Mouse (Mus musculus) adrenal gland, postnatal 36 days (tissue): ENCODE measurements around the gene Rnf20. TPM values are rescaled to one million over a fixed set of nuclear protein-coding genes. Genes with fewer than 3 reads are reported as not detected.
A peak's percentile ranks its signal among the peaks of the same experiment; 100 is the strongest.
"Not testable (repeated sequence)": the region's sequence is repeated elsewhere in the genome, so short reads cannot be mapped to it uniquely, and the experiment has no call there.

Experiments
- DNase-seq, 2 experiments: peaks; one replicate each; pipeline ENCODE4 v3.0.0; 2021; ENCODE audit warnings: mixed read lengths in 1 of 2
- long read RNA-seq, 2 experiments: library from polyadenylated mRNA; stranded (forward); transcript quantifications; one replicate each; pipeline ENCODE4 v2.0.0; 2021; ENCODE audit warnings: borderline sequencing depth in 2 of 2
- total RNA-seq, 2 experiments: library from RNA; stranded (reverse); gene quantifications; 2 replicates each; pipeline ENCODE4 v1.2.3; 2021

Rnf20 gene
- 10 to 100 TPM; 53.7 to 54.4 TPM for total RNA-seq
- long read RNA-seq, experiment 1, full-length matches to known transcripts, result 15 of 28 reads
- long read RNA-seq, experiment 1, partial matches to known transcripts, result 9 of 28 reads
- long read RNA-seq, experiment 1, other reads (novel, unspliced or antisense), result 4 of 28 reads
- long read RNA-seq, experiment 2, full-length matches to known transcripts, result 3 of 4 reads
- long read RNA-seq, experiment 2, partial matches to known transcripts, result 1 of 4 reads
- long read RNA-seq, experiment 2, other reads (novel, unspliced or antisense), result 0 of 4 reads

DNA sequence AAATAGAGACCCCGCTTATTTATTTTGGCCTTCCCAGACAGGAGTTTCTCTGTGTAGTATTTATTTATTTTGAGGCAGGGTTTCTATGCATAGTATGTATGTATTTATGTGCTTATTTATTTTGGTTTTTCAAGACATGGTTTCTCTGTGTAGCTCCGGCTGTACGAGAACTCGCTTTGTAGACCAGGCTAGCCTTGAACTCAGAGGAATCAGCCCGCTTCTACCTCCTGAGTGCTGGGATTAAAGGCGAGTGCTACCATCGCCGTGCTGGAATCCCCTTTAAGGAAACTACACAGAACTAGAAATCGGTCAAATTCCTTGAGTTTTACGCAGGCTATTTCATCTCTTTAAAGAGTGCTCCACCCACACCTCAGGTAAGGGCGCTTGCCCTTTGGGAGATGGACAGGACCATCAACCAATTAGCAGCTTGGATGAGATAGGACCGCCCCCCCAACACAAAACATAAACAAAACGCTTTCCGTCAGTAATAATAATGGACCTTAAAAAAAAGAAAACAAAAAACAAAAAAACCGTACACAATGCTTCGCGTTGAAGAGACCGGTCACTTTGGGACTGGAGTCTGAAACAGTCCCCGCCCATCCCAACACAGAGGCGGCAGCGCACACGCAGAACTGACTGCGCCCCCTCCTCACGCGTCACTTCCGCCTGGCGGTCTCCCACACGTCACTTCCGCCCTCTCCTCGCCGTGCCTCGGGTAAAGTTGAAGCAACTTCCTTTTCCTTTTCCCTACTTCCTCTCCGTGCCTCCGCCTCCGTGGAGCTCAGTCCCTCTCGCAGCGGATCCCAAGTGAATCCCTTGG, at the start of gene Rnf20:
Gene Rnf20, plus strand, starts transcription at position 688 of the 820 bp plus-strand sequence.
- peak; percentile 95 to 97 for DNase-seq

DNA sequence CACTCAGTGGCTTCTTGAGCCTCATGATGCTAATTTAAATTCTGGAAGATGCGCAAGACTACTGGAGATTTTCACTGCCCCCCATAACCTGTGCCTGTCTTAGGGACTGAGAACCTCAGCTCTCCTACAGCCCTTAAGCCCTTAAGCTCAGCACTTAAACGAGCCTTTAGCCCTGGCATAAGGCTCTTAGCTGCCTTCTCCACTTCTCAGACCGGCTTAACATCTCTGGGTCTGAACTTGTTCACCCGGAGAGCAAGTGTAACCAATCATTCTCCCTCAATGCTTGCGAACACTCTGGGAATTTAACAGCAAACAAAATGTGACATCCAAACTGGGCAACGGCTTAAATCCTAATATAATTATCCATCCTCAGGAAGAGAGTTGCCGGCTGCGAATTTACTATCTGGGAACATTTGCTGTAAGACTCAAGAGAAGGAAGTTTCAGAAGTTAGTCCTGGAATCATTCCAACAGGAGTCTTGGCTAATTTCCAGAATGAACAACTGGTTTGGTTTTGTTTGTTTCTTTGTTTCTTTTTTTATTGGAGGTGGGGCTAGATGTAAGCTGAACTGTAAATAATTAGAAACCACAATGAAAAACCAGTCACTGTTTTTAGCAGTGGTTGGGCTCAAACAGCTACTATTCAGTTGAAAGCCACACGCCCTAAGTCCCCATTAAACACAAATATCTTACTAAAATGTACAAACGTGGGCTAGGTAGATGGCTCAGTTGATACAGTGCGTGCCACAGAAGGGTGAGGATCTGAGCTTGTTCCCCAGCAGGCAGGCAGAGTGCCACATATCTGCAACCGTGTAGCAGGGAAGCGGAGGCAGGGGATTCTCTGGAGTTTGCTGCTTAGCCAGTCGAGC, 47.6 kb upstream of the Rnf20 start:
- DNase-seq, result no peak

- DNase-seq, result no peak
These were observed 46.2 kb upstream of the Rnf20 start for GRCm38 (mm10) chr4:49585524-49586101.

DNA sequence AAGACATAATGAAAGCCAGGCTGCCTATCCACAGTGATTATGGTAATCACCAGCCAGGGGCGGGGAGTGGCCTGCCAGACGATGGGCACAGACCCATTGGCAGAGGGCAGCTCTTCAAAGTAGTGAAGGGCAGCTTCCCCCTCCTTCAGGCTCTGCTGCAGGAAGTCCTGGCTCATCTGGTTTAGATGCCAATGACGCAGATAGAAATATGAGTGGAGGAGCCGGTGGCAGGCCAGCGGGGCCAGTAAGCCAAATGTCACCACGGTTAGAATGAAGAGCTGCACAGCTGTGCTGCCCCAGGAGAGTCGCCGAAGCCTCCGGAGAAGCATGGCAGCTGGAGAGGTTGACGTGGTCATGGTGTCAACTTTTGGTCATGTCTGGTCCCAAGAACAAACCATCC, 45.0 kb upstream of the Rnf20 start:
- DNase-seq, result no peak

GRCm38 (mm10) chr4:49590152-49590551, 41.7 kb upstream of the Rnf20 start:
- no peak for DNase-seq

- peak in 1 of 2 experiments; percentile 6 for DNase-seq
These were observed 35.0 kb upstream of the Rnf20 start for GRCm38 (mm10) chr4:49596846-49597182.

DNA sequence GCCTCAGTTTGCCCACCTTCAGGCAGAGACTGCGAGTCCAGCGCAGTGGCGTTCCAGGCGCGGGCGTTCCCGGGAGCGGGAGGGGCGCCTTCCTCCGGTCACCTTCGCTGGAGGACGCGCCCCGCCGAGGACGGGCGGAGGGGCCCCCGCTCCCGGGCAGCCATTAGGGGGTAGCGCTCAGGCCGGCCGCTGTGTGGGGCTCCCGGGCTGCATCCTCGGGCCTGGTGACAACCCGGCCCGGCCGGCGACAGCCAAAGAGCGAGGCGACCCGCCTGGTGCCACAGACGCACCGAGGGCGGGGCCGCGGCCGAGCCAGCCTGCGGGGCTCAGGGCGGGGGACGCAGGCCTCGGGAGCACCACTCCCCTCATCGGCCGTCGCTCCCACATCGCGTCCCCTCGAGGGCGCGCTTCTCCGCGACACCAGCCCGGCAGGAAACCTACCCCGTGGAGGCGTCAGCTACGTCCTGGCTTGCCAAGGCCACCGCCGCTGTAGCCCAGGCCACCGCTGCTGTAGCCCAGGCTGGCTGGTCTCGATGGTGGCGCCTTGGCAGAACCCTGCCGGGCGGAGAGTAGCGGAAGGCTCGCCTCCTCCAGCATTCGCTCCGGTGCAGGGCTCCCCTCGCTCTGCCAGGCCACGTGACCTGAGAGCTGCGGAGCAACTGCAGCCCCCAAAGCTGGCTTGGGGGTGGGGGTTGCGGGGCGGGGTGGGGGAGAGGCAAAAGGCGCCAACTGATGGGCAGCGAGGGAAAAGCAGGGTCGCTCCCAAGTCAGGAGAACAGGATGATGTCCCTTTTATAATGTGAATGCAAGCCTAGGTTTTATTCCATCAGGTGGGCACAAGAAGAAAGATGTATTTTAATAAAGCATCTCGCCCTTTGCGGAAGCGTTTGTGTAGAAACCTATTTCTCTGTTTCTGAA, 34.4 kb upstream of the Rnf20 start, which contains the start of gene Tmem246:
Gene Tmem246, minus strand, starts transcription at position 694 of the 918 bp plus-strand sequence.
- DNase-seq, result peak; percentile 66 to 71

DNA sequence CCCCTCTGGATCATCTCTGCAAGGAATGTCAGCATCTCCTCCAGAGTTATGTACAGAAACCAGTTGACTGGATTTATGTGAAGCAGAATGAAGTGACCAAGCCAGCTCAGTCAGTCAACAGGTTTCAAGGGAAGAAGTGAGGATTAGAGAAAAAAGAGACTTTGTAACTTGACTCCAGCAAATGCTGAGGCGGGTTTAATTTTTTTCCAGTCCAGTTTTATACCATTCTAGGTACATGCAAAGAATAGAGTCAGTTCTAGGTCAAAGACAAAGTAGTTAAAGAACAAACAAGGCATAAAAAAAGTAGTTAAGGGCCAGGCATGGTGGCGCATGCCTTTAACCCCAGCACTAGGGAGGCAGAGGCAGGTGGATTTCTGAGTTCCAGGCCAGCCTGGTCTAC, 28.6 kb upstream of the Rnf20 start:
- no peak for DNase-seq

- no peak for DNase-seq
These were observed 27.7 kb upstream of the Rnf20 start for GRCm38 (mm10) chr4:49604016-49604546.

- DNase-seq, result no peak
These were observed 27.2 kb upstream of the Rnf20 start for GRCm38 (mm10) chr4:49604616-49605015.

GRCm38 (mm10) chr4:49605459-49605858, 26.3 kb upstream of the Rnf20 start:
- DNase-seq, result no peak

- no peak for DNase-seq
These were observed 14.9 kb upstream of the Rnf20 start for GRCm38 (mm10) chr4:49616924-49617323.

- DNase-seq, result not testable (repeated sequence)
These were observed 11.9 kb upstream of the Rnf20 start for GRCm38 (mm10) chr4:49619861-49620260.

DNA sequence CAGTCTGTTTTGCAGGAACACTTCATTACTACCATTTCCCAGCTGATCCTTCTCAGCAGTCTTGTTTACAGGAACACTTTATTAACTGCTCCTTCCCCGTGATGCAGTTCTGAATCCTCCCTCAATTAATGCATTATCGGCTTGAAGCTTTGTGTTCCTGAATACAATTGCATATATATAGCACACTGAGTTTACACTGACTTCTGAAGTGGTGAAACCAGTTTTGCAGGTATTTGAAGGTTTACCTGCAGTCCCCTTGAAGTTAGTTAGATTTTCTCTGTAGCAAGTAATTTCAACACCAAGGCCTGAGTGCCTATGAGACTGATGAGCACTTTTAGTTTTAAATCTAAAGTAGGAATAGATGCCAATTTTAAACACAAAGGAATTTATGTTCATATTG, 9.5 kb upstream of the Rnf20 start:
- DNase-seq, result no peak

GRCm38 (mm10) chr4:49623916-49624315, 7.9 kb upstream of the Rnf20 start:
- no peak for DNase-seq

- not testable (repeated sequence) for DNase-seq
These were observed 6.8 kb upstream of the Rnf20 start for GRCm38 (mm10) chr4:49624969-49625368.

GRCm38 (mm10) chr4:49626973-49627372, 4.8 kb upstream of the Rnf20 start:
- DNase-seq, result peak; percentile 72 to 77

GRCm38 (mm10) chr4:49628941-49629340, 2.9 kb upstream of the Rnf20 start:
- no peak for DNase-seq

- DNase-seq, result no peak
These were observed 304 bp downstream of the Rnf20 start for GRCm38 (mm10) chr4:49632139-49632481.

GRCm38 (mm10) chr4:49637821-49638220, 6.0 kb downstream of the Rnf20 start:
- DNase-seq, result no peak

DNA sequence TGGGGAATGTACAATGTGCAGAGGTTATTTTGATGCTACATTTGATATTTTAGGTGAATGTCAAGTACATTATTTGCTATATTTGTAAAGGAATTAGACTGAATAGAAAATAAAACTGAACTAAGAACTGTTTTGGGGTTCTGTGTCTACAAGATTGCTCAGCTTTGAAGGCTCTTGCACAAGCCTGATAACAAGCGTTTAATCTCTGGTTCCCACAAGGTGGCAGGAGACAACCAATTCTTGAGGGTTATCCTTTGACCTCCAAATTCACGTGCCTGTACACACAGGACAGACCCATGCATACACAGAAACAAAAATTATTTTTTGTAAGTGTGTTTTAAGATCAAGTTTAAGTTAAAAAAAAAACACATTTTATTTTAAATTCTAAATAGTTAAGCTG, 8.1 kb downstream of the Rnf20 start:
- DNase-seq, result no peak
